Mouse (Mus musculus) embryonic stem cell, embryonic (primary cell): Measurements from ENCODE around the gene Iqcn.

Experiments used
- CTCF ChIA-PET, 4 experiments: fragments of 300-600 bp in 2 of 4; fragments of 350-600 bp in 2 of 4; sonication (Branson Sonifier 250); formaldehyde crosslinking; loops; one replicate each; lab custom pipeline; 2022; ENCODE audit warnings: inconsistent platforms in 2 of 4; lab: Charles Lee
- POLR2A ChIA-PET, 4 experiments: fragments of 300-600 bp in 2 of 4; fragments of 350-600 bp in 2 of 4; sonication (Branson Sonifier 250); formaldehyde crosslinking; loops; one replicate each; lab custom pipeline; 2022; ENCODE audit warnings: antibody characterized with exemption in 4 of 4, inconsistent platforms in 1 of 4; lab: Charles Lee

Gene Iqcn

DNA sequence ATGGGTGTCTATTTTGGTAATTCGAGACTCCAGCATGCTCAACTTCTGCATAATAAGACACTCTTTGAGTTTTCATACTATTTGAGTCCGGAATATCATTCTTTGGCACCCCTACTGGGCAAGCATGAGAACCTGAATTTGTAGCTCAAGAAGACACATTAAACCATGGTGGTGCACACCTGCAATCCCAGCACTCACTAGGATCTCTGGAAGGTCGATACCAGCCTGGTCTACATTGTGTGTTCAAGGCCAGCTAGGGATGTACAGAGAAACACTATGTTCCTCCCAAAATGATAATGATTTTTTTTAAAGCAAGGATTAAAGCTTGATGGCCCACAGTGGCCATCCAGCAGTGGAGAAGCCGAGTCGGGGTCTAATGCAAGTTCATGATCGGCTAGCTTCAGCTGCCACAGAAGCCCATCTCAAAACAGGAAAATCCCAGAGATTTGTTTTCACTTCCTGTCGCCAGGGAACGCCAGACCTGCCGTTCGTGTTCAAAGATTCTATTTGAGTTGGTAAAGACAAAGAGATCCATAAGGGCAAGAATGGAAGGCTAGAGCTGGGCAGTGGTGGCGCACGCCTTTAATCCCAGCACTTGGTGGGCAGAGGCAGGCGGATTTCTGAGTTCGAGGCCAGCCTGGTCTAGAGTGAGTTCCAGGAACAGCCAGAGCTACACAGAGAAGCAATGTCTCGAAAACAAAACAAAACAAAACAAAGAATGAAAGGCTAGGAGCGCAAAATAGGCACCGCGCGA, 30.8 kb upstream of the Iqcn start:
- ChIA-PET CTCF (interaction anchor here (0.6 to 5.6 kb wide), 69 partner anchors 8 to 576 kb away, joined by 3 to 93 read pairs (median 5); partner anchors contain the start of genes Jund (in 3 of the 4), Arrdc2 (in 2 of the 4), Gm3336 (in 2 of the 4) and Isyna1 (in 1 of the 4)), POLR2A (interaction anchor here (0.6 to 21.3 kb wide), 130 partner anchors 7 to 1464 kb away, joined by 3 to 1467 read pairs (median 6); partner anchors contain the start of genes Arrdc2 (in 4 of the 4), Jund (in 4 of the 4), Ssbp4 (in 4 of the 4) and Iqcn (in 3 of the 4))

- POLR2A ChIA-PET = interaction anchor here (0.6 to 21.3 kb wide), 153 partner anchors 8 to 1464 kb away, joined by 3 to 1467 read pairs (median 5); partner anchors contain the start of genes Arrdc2 (in 4 of the 4), Fkbp8 (in 4 of the 4), Jund (in 4 of the 4) and Kxd1 (in 4 of the 4)
- CTCF ChIA-PET = interaction anchor here (0.5 to 5.6 kb wide), 68 partner anchors 9 to 1314 kb away, joined by 3 to 93 read pairs (median 4); partner anchors contain the start of genes Gm3336 (in 3 of the 4), Jund (in 3 of the 4), Arrdc2 (in 2 of the 4) and Isyna1 (in 1 of the 4)
Observed at GRCm38 (mm10) chr8:70673079-70673856, 30.0 kb upstream of the Iqcn start, which contains the start of gene Lsm4. Gene Lsm4, plus strand, starts transcription at chr8:70673248.

- ChIA-PET CTCF (interaction anchor here (0.6 to 5.6 kb wide), 25 partner anchors 14 to 388 kb away, joined by 3 to 93 read pairs (median 6); partner anchors contain the start of genes Gm3336 (in 2 of the 4), Jund (in 2 of the 4), Mpv17l2 (in 1 of the 4) and Pgpep1 (in 1 of the 4)), POLR2A (interaction anchor here (0.6 to 21.3 kb wide), 114 partner anchors 8 to 896 kb away, joined by 3 to 1467 read pairs (median 8); partner anchors contain the start of genes Jund (in 4 of the 4), Arrdc2 (in 3 of the 4), Fkbp8 (in 3 of the 4) and Iqcn (in 3 of the 4))
Observed at GRCm38 (mm10) chr8:70674109-70674508, 29.1 kb upstream of the Iqcn start.

DNA sequence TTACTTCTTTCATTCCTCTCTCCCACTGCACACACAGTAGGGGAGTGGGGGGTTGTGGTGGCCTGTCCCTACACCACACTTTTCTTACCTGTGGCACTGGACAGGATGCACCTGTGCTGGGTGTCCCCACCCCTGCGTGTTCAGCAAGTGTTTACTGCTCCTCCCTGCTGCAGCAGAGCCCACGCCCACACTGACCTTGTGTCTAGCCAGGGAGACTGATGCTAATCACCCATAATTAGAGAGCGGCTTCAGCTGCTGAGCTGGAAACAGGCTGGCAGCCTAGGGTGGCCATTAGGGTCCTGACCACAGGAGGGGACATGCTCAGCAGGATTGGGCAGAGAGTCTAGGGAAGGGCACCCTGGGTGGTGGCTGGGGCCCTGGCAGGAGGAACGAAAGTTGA, 28.5 kb upstream of the Iqcn start:
- ChIA-PET POLR2A (interaction anchor here (0.8 to 21.3 kb wide), 56 partner anchors 9 to 895 kb away, joined by 3 to 1467 read pairs (median 12); partner anchors contain the start of genes Jund (in 4 of the 4), Iqcn (in 3 of the 4), Arrdc2 (in 2 of the 4) and Gdf15 (in 2 of the 4)), CTCF (interaction anchor here in 3 of 4 experiments (0.6 to 5.6 kb wide), 10 partner anchors 17 to 278 kb away, joined by 3 to 93 read pairs (median 5); partner anchors contain the start of gene Jund (in 1 of the 3))

DNA sequence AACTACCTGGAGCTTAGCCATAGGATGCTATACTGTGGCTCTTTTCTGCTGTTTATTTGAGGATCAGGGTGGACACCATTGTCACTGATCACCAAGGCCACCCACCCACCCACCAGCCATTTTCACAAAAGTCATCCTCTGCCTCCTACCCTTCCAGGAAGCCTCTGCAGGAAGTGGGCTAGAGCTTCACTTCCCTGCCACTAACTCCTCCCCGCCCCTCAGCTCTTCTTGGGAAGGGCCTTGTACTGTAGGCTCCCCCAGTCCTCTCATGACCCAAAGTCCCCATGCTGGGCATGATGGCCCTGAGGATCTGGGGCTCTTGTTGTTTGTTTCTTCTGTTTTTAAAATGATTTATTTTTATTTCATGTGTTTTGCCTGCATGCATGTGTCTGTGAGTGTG, 27.9 kb upstream of the Iqcn start:
- POLR2A ChIA-PET = interaction anchor here (0.6 to 21.3 kb wide), 45 partner anchors 9 to 230 kb away, joined by 3 to 1467 read pairs (median 12); partner anchors contain the start of genes Jund (in 4 of the 4), Arrdc2 (in 2 of the 4), Gdf15 (in 2 of the 4) and Iqcn (in 2 of the 4)
- CTCF ChIA-PET = interaction anchor here in 2 of 4 experiments (0.7 to 5.6 kb wide), 6 partner anchors 16 to 172 kb away, joined by 3 to 93 read pairs (median 4); partner anchors contain the start of gene Jund (in 1 of the 2)

GRCm38 (mm10) chr8:70677451-70678080, 25.7 kb upstream of the Iqcn start:
- ChIA-PET CTCF (interaction anchor here in 2 of 4 experiments (0.6 to 1.0 kb wide), 2 partner anchors 41 to 179 kb away, joined by 3 to 5 read pairs; partner anchors contain the start of gene Gm3336 (in 1 of the 2)), POLR2A (interaction anchor here in 3 of 4 experiments (0.5 to 21.3 kb wide), 18 partner anchors 8 to 527 kb away, joined by 3 to 1467 read pairs (median 4); partner anchors contain the start of genes Jund (in 3 of the 3) and Iqcn (in 2 of the 3))

GRCm38 (mm10) chr8:70678679-70679078, 24.6 kb upstream of the Iqcn start:
- ChIA-PET POLR2A (interaction anchor here in 3 of 4 experiments (1.0 to 21.3 kb wide), 10 partner anchors 10 to 161 kb away, joined by 3 to 1467 read pairs (median 7); partner anchors contain the start of genes Jund (in 3 of the 3), Iqcn (in 2 of the 3), Arrdc2 (in 1 of the 3) and Pgpep1 (in 1 of the 3)), CTCF (interaction anchor here in 1 of 4 experiments (0.6 kb wide), 2 partner anchors 116 to 166 kb away, joined by 3 read pairs; no protein-coding TSS in a partner anchor)

GRCm38 (mm10) chr8:70679404-70679803, 23.9 kb upstream of the Iqcn start:
- POLR2A ChIA-PET = interaction anchor here (1.0 to 21.3 kb wide), 15 partner anchors 10 to 160 kb away, joined by 3 to 1467 read pairs (median 5); partner anchors contain the start of genes Jund (in 3 of the 4), Iqcn (in 2 of the 4), Arrdc2 (in 1 of the 4) and Pgpep1 (in 1 of the 4)
- CTCF ChIA-PET = interaction anchor here in 2 of 4 experiments (0.6 to 1.4 kb wide), 2 partner anchors 11 kb away, joined by 3 to 4 read pairs; no protein-coding TSS in a partner anchor

DNA sequence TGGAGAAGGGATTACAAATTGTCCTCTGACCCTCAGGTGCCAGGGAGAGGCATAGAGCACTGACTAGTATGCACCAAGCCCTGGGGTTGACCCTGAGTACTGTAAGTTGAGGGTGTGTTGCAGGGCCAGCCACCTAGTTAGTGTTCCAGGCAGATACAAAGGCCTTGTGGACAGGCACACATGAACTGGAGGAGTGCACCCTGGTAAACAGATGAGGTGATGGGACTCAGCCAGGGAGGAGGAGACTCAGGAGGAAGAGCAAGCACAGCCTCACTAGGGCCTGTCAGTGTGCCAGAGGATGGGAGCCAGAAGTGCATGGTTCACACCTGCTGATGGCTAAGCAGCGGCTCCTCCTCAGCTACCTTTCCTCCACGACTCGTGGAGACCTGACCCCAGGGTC, 23.2 kb upstream of the Iqcn start:
- ChIA-PET POLR2A (interaction anchor here (0.6 to 21.3 kb wide), 11 partner anchors 11 to 159 kb away, joined by 3 to 1467 read pairs (median 5); partner anchors contain the start of genes Jund (in 3 of the 4), Iqcn (in 2 of the 4), Arrdc2 (in 1 of the 4) and Pgpep1 (in 1 of the 4)), CTCF (interaction anchor here in 1 of 4 experiments (1.4 kb wide), 1 partner anchor 11 kb away, joined by 4 read pairs; no protein-coding TSS in a partner anchor)

- CTCF ChIA-PET = interaction anchor here in 3 of 4 experiments (0.7 to 1.1 kb wide), 4 partner anchors 9 to 28 kb away, joined by 3 to 10 read pairs (median 3); partner anchors contain the start of gene Lsm4 (in 1 of the 3)
- POLR2A ChIA-PET = interaction anchor here in 3 of 4 experiments (0.6 to 24.5 kb wide), 9 partner anchors 1 to 182 kb away, joined by 3 to 1467 read pairs (median 18); partner anchors contain the start of genes Iqcn (in 2 of the 3), Jund (in 2 of the 3), Lsm4 (in 2 of the 3) and Pgpep1 (in 2 of the 3)
Observed at GRCm38 (mm10) chr8:70681410-70681809, 21.8 kb upstream of the Iqcn start.

DNA sequence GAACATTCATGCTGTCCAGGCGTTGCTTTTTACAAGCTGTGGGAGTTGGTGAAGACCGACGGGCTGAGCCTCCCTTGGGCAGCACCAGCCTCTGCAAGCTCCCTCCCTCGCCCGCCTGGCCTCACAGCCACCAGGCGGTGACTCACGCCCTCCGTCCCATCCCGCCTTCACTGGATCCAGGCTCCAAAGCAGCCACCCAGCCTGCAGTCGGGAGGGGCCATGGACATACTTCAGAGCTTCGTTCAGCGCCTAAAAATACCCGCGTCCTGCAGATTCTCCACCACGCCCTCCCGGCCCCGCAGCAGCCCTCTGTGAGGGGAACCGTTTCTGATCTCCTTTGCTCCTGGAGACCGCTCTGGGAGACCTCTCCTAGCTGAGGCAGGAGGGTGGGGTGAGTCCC, 21.1 kb upstream of the Iqcn start:
- ChIA-PET CTCF (interaction anchor here in 3 of 4 experiments (0.6 to 1.8 kb wide), 9 partner anchors 9 to 683 kb away, joined by 3 to 10 read pairs (median 3); partner anchors contain the start of genes Gm3336 (in 2 of the 3) and Lsm4 (in 2 of the 3)), POLR2A (interaction anchor here (0.5 to 24.5 kb wide), 36 partner anchors 2 to 1887 kb away, joined by 3 to 1467 read pairs (median 4); partner anchors contain the start of genes Lsm4 (in 4 of the 4), Jund (in 3 of the 4), Pgpep1 (in 3 of the 4) and Arrdc2 (in 2 of the 4))

- ChIA-PET POLR2A (interaction anchor here (0.5 to 24.5 kb wide), 34 partner anchors 3 to 1888 kb away, joined by 3 to 1467 read pairs (median 4); partner anchors contain the start of genes Lsm4 (in 4 of the 4), Jund (in 3 of the 4), Pgpep1 (in 3 of the 4) and Arrdc2 (in 2 of the 4)), CTCF (interaction anchor here in 3 of 4 experiments (0.6 to 1.8 kb wide), 8 partner anchors 10 to 36 kb away, joined by 3 to 10 read pairs (median 3); partner anchors contain the start of genes Lsm4 (in 3 of the 3) and Gm3336 (in 2 of the 3))
Observed at GRCm38 (mm10) chr8:70682692-70683091, 20.6 kb upstream of the Iqcn start.

GRCm38 (mm10) chr8:70684291-70684690, 19.0 kb upstream of the Iqcn start:
- ChIA-PET POLR2A (interaction anchor here in 3 of 4 experiments (1.1 to 24.5 kb wide), 10 partner anchors 4 to 155 kb away, joined by 4 to 1467 read pairs (median 28); partner anchors contain the start of genes Jund (in 3 of the 3), Lsm4 (in 3 of the 3), Iqcn (in 2 of the 3) and Arrdc2 (in 1 of the 3)), CTCF (interaction anchor here in 2 of 4 experiments (1.5 to 1.8 kb wide), 2 partner anchors 12 to 54 kb away, joined by 3 to 4 read pairs; partner anchors contain the start of gene Lsm4 (in 1 of the 2))

- ChIA-PET POLR2A (interaction anchor here in 3 of 4 experiments (0.6 to 24.5 kb wide), 6 partner anchors 6 to 167 kb away, joined by 3 to 1467 read pairs (median 196); partner anchors contain the start of genes Jund (in 3 of the 3), Iqcn (in 2 of the 3) and Lsm4 (in 2 of the 3)), CTCF (no interaction called here)
Observed at GRCm38 (mm10) chr8:70687576-70687975, 15.7 kb upstream of the Iqcn start.
